Mouse (Mus musculus) liver, adult 2 months (tissue): ENCODE data around the gene Insig2.

Experiments
- CTCF ChIP-seq: fragments of 200-500 bp; IDR thresholded peaks from 2 replicates; pipeline ENCODE4 v1.5.1; 2011; ENCODE audit warnings: low read depth, low read length, control low read depth
- POLR2A ChIP-seq: fragments of 200-500 bp; IDR thresholded peaks from 2 replicates; pipeline ENCODE4 v1.6.1; 2011; ENCODE audit warnings: low read length, control low read depth; ENCODE audit not compliant: insufficient read depth; ENCODE audit errors: extremely low read depth

DNA sequence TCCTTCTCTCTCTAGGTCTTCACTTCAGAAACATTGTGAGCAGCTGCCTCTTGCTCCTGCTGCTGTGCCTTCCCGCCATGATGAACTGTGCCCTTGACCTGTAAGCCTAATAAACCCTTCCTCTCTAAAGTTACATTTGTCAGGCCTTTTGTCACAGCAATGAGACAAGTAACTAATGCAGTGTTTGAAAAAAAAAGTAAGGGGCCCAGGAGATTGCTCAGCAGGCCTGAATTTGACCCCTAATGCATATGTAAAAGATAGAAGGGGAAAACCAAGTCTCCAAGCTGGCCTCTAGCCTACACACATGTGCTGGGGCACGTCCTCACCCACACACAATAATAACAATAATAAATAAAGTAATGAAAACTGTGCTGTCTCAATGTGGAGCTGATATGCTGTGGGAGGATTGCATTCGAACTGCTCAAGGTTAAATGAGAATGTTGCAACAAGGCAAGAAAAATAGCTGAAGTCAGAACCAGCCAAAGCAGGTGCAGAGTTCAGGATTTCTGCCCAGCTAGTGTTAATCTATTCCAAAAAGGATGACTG lies 56.4 kb downstream of the Insig2 start:
- no peak for TF ChIP-seq POLR2A
- TF ChIP-seq CTCF, result no peak
